Mouse (Mus musculus) Patski (cell line): ENCODE data around the gene Tmem121b. TPM values are rescaled to one million over a fixed set of nuclear protein-coding genes. Genes with fewer than 3 reads are reported as not detected.

Experiments used
- ATAC-seq: fragments of 100-300 bp; one replicate; pipeline ENCODE4 v1.8.0; 2021
- CTCF ChIA-PET: fragments of 350-600 bp; sonication (Branson Sonifier 250); formaldehyde crosslinking; loops from one replicate; lab custom pipeline; 2022; ENCODE audit warnings: inconsistent platforms; lab: Charles Lee
- POLR2A ChIA-PET: fragments of 350-600 bp; sonication (Branson Sonifier 250); formaldehyde crosslinking; loops from one replicate; lab custom pipeline; 2022; ENCODE audit warnings: antibody characterized with exemption, inconsistent platforms; lab: Charles Lee
- DNase-seq: peaks from one replicate; pipeline ENCODE4 v3.0.0-alpha.2; 2011; ENCODE audit warnings: low read depth, low spot score
- H3K27me3 ChIP-seq: fragments of 371-371 bp; one replicate; pipeline ENCODE4 v1.5.1; 2021
- CTCF ChIP-seq: fragments of 100-300 bp; IDR thresholded peaks from one replicate; pipeline ENCODE4 v1.5.1; 2021
- in situ Hi-C: fragments of 300-500 bp; cut with MboI; formaldehyde crosslinking; loops from 3 replicates; pipeline ENCODE4 v1.11.1; 2018; ENCODE audit warnings: low pct_unique_long_range_greater_than_20kb, mixed read lengths
- polyA plus RNA-seq: library from polyadenylated mRNA; unstranded; gene quantifications from one replicate; pipeline ENCODE4 v1.2.3, GENCODE M21; 2021

The Tmem121b gene
- polyA plus RNA-seq, 1 experiment from 2014 or later, result 0.51 TPM

DNA sequence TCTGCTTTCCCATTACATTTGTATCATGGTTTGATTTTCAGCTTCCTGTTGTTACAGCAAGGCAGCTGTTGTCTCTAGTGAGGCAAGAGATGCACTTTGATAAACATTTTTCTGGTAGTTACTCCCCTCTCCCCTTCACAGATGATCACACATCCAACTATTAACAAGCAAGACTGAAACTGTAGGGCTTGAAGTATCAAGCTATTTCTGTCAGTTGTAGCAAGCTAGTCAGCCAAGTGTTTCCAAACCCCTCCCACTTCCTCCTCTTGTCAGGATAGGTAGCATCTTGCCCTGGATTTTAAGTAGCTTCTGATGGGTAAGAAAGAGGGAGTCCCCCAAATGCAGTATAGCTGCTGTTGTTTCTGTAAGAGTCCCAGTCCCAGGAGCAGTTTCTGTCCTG lies 23.8 kb downstream of the Tmem121b start:
- ChIA-PET POLR2A (no interaction called here), CTCF (interaction anchor here (3.8 kb wide), 1 partner anchor 12 kb away, joined by 22 read pairs; no protein-coding TSS in a partner anchor)
- no peak for TF ChIP-seq CTCF
- ATAC-seq, result no peak
- H3K27me3 ChIP-seq, result no peaks in the 10 kb centered on the region
- no peak for DNase-seq
- in situ Hi-C loops, result no loop called here

DNA sequence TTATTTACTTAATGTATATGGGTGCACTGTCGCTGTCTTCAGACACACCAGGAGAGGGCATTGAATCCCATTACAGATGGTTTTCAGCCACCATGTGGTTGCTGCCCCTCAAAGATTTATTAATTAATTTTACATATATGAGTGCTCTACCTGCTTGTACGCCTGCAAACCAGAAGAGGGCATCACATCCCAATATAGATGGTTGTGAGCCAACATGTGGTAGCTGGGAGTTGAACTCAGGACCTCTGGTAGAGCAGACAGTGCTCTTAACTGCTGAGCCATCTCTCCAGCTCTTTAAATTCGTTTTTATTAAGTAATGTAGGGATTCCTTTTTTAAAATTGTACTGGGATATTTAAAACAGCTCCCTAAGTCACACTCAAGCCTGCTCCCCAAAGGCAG lies 24.3 kb downstream of the Tmem121b start:
- POLR2A ChIA-PET, result no interaction called here
- no peak for DNase-seq
- in situ Hi-C loops, result no loop called here
- ATAC-seq, result no peak
- CTCF ChIA-PET, result interaction anchor here (3.8 kb wide), 1 partner anchor 12 kb away, joined by 22 read pairs; no protein-coding TSS in a partner anchor
- TF ChIP-seq CTCF, result no peak
- no peaks in the 10 kb centered on the region for H3K27me3 ChIP-seq

DNA sequence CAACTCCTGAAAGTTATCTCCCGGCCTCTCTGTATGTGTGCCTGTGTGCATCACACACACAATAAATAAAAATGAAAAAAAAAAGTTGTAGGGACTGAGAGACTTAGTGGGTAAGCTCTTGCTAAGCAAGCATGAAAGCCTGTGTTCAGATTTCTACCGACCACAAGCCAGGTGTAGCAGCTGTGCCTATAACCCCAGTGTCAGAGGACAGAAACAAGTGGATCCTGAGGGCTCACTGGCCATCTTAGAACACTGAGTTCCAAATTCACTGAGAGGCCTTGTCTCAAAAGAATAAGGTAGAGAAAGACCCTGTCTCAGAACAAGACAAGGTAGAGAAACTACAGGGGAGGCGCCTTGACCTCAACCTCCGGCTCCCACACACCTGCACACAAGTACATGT lies 25.3 kb downstream of the Tmem121b start:
- no peak for DNase-seq
- in situ Hi-C loops, result no loop called here
- TF ChIP-seq CTCF, result no peak
- no peak for ATAC-seq
- ChIA-PET CTCF (no interaction called here), POLR2A (no interaction called here)
- H3K27me3 ChIP-seq, result no peaks in the 10 kb centered on the region

DNA sequence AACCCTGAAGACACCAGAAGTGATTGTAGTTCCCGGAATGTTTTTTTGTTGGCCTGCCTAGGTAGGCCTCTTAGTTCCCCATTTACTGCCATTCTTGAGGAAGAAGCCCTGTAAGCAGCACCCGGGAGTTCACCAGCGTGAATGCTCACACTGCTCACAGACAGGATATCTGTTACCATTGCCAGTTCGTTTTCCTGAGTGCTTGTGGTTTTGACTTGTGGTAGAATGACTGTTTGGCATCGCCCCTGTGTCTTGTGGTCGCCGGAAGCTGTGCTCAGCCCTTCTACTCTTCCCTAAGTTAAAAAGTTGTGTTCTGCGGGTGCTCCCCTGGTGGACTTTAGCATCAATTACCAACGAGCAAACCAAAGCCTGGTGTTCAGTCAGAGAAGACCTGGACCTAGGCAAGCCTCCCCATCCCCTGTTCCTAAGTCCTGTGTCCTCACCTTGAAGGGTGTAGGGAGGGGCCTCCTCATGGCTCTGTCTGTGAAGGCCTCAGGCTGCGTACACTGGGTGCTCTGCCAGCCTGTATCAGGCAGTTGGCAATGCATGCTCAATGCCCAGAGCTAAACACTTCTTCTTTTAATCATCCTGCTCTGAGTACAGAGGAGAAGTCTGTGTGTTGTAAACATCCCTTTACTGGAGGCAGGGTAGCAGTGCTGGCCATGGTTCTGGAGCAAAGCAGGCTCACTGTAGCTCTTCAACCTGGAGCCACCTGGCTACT lies 26.8 kb downstream of the Tmem121b start:
- no peaks in the 10 kb centered on the region for H3K27me3 ChIP-seq
- ChIA-PET CTCF (interaction anchor here (1.2 to 1.8 kb wide), 2 partner anchors 10 to 16 kb away, joined by 6 read pairs; no protein-coding TSS in a partner anchor), POLR2A (interaction anchor here (0.6 kb wide), 1 partner anchor 72 kb away, joined by 3 read pairs; no protein-coding TSS in a partner anchor)
- ATAC-seq (peak; percentile 24), DNase-seq (no peak)
- TF ChIP-seq CTCF, result no peak
- in situ Hi-C loops, result no loop called here

DNA sequence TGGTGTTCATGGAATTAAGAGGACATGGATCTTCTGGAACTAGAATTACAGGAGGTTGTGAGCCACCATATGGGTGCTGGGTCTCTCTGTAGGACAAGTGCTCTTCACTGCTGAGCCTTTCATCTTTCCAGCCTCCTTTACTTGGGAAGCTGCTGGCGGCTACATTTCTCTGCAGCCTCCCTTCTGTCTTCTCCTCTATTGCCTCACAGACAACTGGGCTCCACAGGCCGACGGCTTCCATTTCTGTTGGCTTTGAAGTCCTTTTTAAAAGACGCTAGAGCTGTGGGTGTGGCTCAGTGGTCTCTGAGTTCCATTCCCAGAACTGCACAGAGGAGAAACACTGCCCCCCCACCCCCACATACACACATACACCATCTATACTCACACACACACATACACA lies 28.2 kb downstream of the Tmem121b start:
- in situ Hi-C loops, result no loop called here
- ChIA-PET CTCF (no interaction called here), POLR2A (no interaction called here)
- no peak for ATAC-seq
- no peak for TF ChIP-seq CTCF
- no peaks in the 10 kb centered on the region for H3K27me3 ChIP-seq
- DNase-seq, result no peak

DNA sequence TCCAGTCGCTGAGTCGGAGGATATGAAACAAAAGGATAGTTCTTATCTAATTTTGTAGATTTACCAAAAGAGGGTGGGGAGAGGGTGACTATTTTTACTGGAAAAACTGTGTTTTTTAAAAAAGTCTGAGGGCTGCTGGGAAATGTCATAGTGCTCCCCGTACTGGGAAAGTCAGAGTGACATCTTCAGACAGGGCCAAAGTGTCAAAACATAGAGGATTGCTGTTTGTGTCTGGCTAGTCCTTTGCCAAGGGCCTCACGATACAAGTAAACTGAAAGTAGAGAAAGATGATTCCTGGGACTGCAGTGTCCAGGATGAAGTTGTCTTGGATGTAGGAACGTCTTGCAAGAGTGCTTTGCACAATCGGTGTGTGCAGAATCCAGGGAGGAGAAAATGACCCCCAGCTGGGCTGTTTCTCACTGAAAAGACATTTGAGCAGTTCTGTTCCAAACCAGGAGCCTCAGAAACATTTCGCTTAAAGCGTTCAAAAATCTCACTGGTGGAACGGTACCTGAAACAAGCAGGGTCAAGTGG lies 29.1 kb downstream of the Tmem121b start:
- in situ Hi-C loops, result no loop called here
- no peak for ATAC-seq
- H3K27me3 ChIP-seq, result no peaks in the 10 kb centered on the region
- ChIA-PET POLR2A (no interaction called here), CTCF (no interaction called here)
- TF ChIP-seq CTCF, result no peak
- no peak for DNase-seq

GRCm38 (mm10) chr6:120463884-120464283 lies 29.7 kb downstream of the Tmem121b start:
- DNase-seq (no peak), ATAC-seq (no peak)
- no peaks in the 10 kb centered on the region for H3K27me3 ChIP-seq
- in situ Hi-C loops, result no loop called here
- POLR2A ChIA-PET, result no interaction called here
- CTCF ChIA-PET, result no interaction called here
- no peak for TF ChIP-seq CTCF

GRCm38 (mm10) chr6:120463086-120463871 lies 30.3 kb downstream of the Tmem121b start, which contains the start of gene Il17ra:
Gene Il17ra (plus strand): TSS chr6:120463247.
- ChIA-PET POLR2A (no interaction called here), CTCF (interaction anchor here (1.1 kb wide), 2 partner anchors 21 to 23 kb away, joined by 3 to 4 read pairs; no protein-coding TSS in a partner anchor)
- no peaks in the 10 kb centered on the region for H3K27me3 ChIP-seq
- DNase-seq (no peak), ATAC-seq (peak; percentile 75)
- no peak for TF ChIP-seq CTCF
- in situ Hi-C loops, result no loop called here

GRCm38 (mm10) chr6:120462251-120462650 lies 31.4 kb downstream of the Tmem121b start:
- ChIA-PET POLR2A (no interaction called here), CTCF (interaction anchor here (1.1 kb wide), 2 partner anchors 20 to 24 kb away, joined by 3 to 4 read pairs; no protein-coding TSS in a partner anchor)
- in situ Hi-C loops, result no loop called here
- no peak for ATAC-seq
- no peaks in the 10 kb centered on the region for H3K27me3 ChIP-seq
- DNase-seq, result no peak
- TF ChIP-seq CTCF, result no peak

GRCm38 (mm10) chr6:120461217-120461616 lies 32.4 kb downstream of the Tmem121b start:
- ChIA-PET CTCF (interaction anchor here (1.1 kb wide), 1 partner anchor 22 kb away, joined by 3 read pairs; no protein-coding TSS in a partner anchor), POLR2A (no interaction called here)
- TF ChIP-seq CTCF, result no peak
- ATAC-seq (no peak), DNase-seq (no peak)
- in situ Hi-C loops, result no loop called here
- H3K27me3 ChIP-seq, result no peaks in the 10 kb centered on the region
